22 mouse cellular contexts compared by ENCODE assay signal in the genomic region with DNA sequence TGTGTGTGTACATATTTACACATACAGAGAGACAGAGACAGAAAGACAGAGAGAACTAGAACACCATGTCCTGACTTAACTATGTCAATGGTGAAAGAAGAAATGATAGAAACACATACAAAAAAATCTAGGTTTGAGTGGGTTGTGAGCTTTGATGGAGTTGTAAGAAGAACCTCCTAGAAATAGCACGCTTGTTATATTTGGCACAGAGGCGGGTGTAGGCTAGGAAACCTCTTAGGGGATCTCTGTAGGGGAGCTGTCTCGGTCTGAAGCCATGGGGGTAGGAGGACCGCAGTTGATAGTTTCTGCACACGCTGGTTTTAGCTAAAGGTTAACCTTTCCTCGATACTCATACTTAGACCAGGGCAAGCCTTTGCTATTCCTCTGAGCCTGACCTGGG.
DNase-seq lines count a peak whose midpoint lies in the region; ATAC-seq lines count a peak whose summit lies in the region.
"Had no signal": no experiment of that assay in that cellular context is flagged by ENCODE, and none has a peak within 500 bp of the region (broad histone marks: within the 10 kb centered on the region; RNA-seq: fewer than 3 reads in every experiment).

No protein-coding gene starts in this region.

- no peak for DNase-seq in frontal cortex, postnatal 25 days (ENCODE audit: low spot score in 2 of 2)
- peak; percentile 23 to 34 for DNase-seq in left cerebral cortex, adult 18-20 months (ENCODE audit: low spot score in 2 of 2)
- no peak for DNase-seq in left cerebral cortex, postnatal 4 days
- DNase-seq in right cerebral cortex, postnatal 10 days (ENCODE audit: low spot score in 2 of 2) = peak; percentile 36 to 42
- DNase-seq in right cerebral cortex, postnatal 25 days = no peak
- DNase-seq in telencephalon, adult 2 months (ENCODE audit: low read depth, low spot score) = peak; percentile 48
- DNase-seq in cerebellum, postnatal 10 days = no peak
- DNase-seq: adrenal gland, adult 8-10 months; adrenal gland, postnatal 25 days; cerebellum, adult 11 months; cerebellum, adult 2 months; cerebellum, postnatal 14 days; gastrocnemius, adult 2 months; gastrocnemius, postnatal 14 days; heart, adult 11 months; heart, postnatal 10 days; heart, postnatal 36 days had no signal

- intact Hi-C loops in left cerebral cortex, postnatal 4 days (cut with DNase I) = no loop called here

- peak; percentile 99 for ATAC-seq in frontal cortex, adult (ENCODE audit: low TSS enrichment)
- ATAC-seq: activated CD4-positive, CD25-positive, alpha-beta regulatory T cell, adult 4 months; forebrain, embryonic 13.5 days; forebrain, embryonic 16.5 days; hindbrain, embryonic 16.5 days had no signal

Comparison
In these comparisons a context has a peak if more than half of its experiments do, and no peak if none do; other contexts are left out.
1. DNase-seq: peak in left cerebral cortex, adult 18-20 months (2 of 2), right cerebral cortex, postnatal 10 days (2 of 2) and telencephalon, adult 2 months (single experiment); none in frontal cortex, postnatal 25 days (0 of 2), left cerebral cortex, postnatal 4 days (single experiment), right cerebral cortex, postnatal 25 days (single experiment) and cerebellum, postnatal 10 days (0 of 2).